Mouse (Mus musculus) forebrain, postnatal 0 days (tissue): ENCODE data around the gene Wdr74. TPM values are rescaled to one million over a fixed set of nuclear protein-coding genes. Genes with fewer than 3 reads are reported as not detected.

Experiments
- ATAC-seq: fragments of 200-750 bp; cut with Nextera tagmentation; 2 replicates; pipeline ENCODE4 v1.8.0; 2017; ENCODE audit warnings: mild to moderate bottlenecking, moderate library complexity
- DNase-seq: peaks from one replicate; pipeline ENCODE4 v3.0.0-alpha.2; 2015
- H3K27ac ChIP-seq: fragments of 300-500 bp; sonication (generic); 2 replicates; pipeline ENCODE4 v1.5.1; 2014; ENCODE audit warnings: low read depth, mild to moderate bottlenecking, antibody characterized with exemption, low read length, moderate library complexity, mixed read lengths
- H3K27me3 ChIP-seq: fragments of 300-500 bp; sonication (generic); 2 replicates; pipeline ENCODE4 v1.6.1; 2014; ENCODE audit warnings: mild to moderate bottlenecking, low read length, mixed read lengths; ENCODE audit not compliant: insufficient read depth
- H3K36me3 ChIP-seq: fragments of 300-500 bp; sonication (generic); 2 replicates; pipeline ENCODE4 v1.6.1; 2014; ENCODE audit warnings: mild to moderate bottlenecking, moderate library complexity; ENCODE audit not compliant: insufficient read depth
- H3K4me1 ChIP-seq: fragments of 300-500 bp; sonication (generic); 2 replicates; pipeline ENCODE4 v1.6.1; 2014; ENCODE audit warnings: antibody characterized with exemption; ENCODE audit not compliant: insufficient read depth
- H3K4me2 ChIP-seq: fragments of 300-500 bp; sonication (generic); 2 replicates; pipeline ENCODE4 v1.6.1; 2014; ENCODE audit warnings: low read depth, mild to moderate bottlenecking, moderate library complexity
- H3K4me3 ChIP-seq: fragments of 300-500 bp; sonication (generic); 2 replicates; pipeline ENCODE4 v1.5.1; 2014; ENCODE audit warnings: low read depth, low read length, mixed read lengths
- H3K9ac ChIP-seq: fragments of 300-500 bp; sonication (generic); 2 replicates; pipeline ENCODE4 v1.6.1; 2014; ENCODE audit warnings: mild to moderate bottlenecking
- H3K9me3 ChIP-seq: fragments of 300-500 bp; sonication (generic); 2 replicates; pipeline ENCODE4 v1.6.1; 2016; ENCODE audit warnings: low read length
- CTCF ChIP-seq: sonication (generic); IDR thresholded peaks from 2 replicates; pipeline ENCODE4 v1.5.1; 2016; ENCODE audit warnings: antibody characterized with exemption, control low read depth, low read depth
- WGBS: fragments of 180-500 bp; shearing (Covaris S2); extraction: QIAGEN DNeasy Blood & Tissue Kit; methylation state at CpG from one replicate; pipeline ENCODE4 v1.1.7; 2014; 5-methylcytosine and 5-hydroxymethylcytosine counted together
- polyA plus RNA-seq: library from polyadenylated mRNA; unstranded; fragments of >200 nt; fragmentation: Nextera tagmentation; extraction: Ambion mirVana; gene quantifications from 2 replicates; pipeline ENCODE4 v1.2.1, GENCODE M21; 2015
- total RNA-seq: library from RNA; depleted of rRNA; stranded (reverse); fragments of >200 nt; gene quantifications from 2 replicates; pipeline ENCODE4 v1.2.3, GENCODE M21; 2014

The Wdr74 gene
- total and polyA plus RNA-seq, 2 experiments from 2014 or later, result 74.1 to 98.7 TPM

GRCm38 (mm10) chr19:8711949-8712869, 23.4 kb upstream of the Wdr74 start:
- Histone ChIP-seq H3K4me3 (peak overlapping the region; percentile 84), H3K27ac (peak overlapping the region; percentile 97), H3K4me2 (peak overlapping the region; percentile 74), H3K4me1 (peaks cover 13% of the 10 kb centered on the region), H3K9me3 (no peaks in the 10 kb centered on the region), H3K27me3 (no peaks in the 10 kb centered on the region), H3K36me3 (peaks cover 44% of the 10 kb centered on the region), H3K9ac (peak overlapping the region; percentile 88)
- ATAC-seq (no peak), DNase-seq (no peak)
- 62% methylated on average over 10 of the region's 10 CpGs for WGBS
- TF ChIP-seq CTCF, result no peak

GRCm38 (mm10) chr19:8712870-8713305, 22.7 kb upstream of the Wdr74 start:
- peak; percentile 88 for ATAC-seq

GRCm38 (mm10) chr19:8713306-8713996, 22.2 kb upstream of the Wdr74 start:
- TF ChIP-seq CTCF, result peak; percentile 85
- peak overlapping the region; percentile 84 for H3K4me3 ChIP-seq
- ATAC-seq (peak; percentile 94), DNase-seq (peak; percentile 88)
- H3K27me3 ChIP-seq, result no peaks in the 10 kb centered on the region
- H3K36me3 ChIP-seq, result peaks cover 32% of the 10 kb centered on the region
- H3K27ac ChIP-seq, result peak overlapping the region; percentile 97
- peak overlapping the region; percentile 88 for H3K9ac ChIP-seq
- WGBS, result under 1% methylated on average over 51 of the region's 51 CpGs
- H3K9me3 ChIP-seq, result no peaks in the 10 kb centered on the region
- peak overlapping the region; percentile 74 for H3K4me2 ChIP-seq
- H3K4me1 ChIP-seq, result peaks cover 13% of the 10 kb centered on the region

More at GRCm38 (mm10) chr19:8712870-8713305, 22.7 kb upstream of the Wdr74 start:
- peaks cover 38% of the 10 kb centered on the region for H3K36me3 ChIP-seq
- peak overlapping the region; percentile 84 for H3K4me3 ChIP-seq
- H3K9ac ChIP-seq, result peak overlapping the region; percentile 88
- peak overlapping the region; percentile 74 for H3K4me2 ChIP-seq
- DNase-seq, result peak; percentile 82
- H3K9me3 ChIP-seq, result no peaks in the 10 kb centered on the region
- peaks cover 13% of the 10 kb centered on the region for H3K4me1 ChIP-seq
- TF ChIP-seq CTCF, result no peak
- H3K27ac ChIP-seq, result peak overlapping the region; percentile 97
- under 1% methylated on average over 13 of the region's 13 CpGs for WGBS
- no peaks in the 10 kb centered on the region for H3K27me3 ChIP-seq

- peak overlapping the region; percentile 88 for H3K9ac ChIP-seq
- ATAC-seq (no peak; the same call in 1 of the 2 replicates), DNase-seq (no peak)
- no peaks in the 10 kb centered on the region for H3K9me3 ChIP-seq
- TF ChIP-seq CTCF, result no peak
- peaks cover 13% of the 10 kb centered on the region for H3K4me1 ChIP-seq
- H3K27ac ChIP-seq, result peak overlapping the region; percentile 97
- peaks cover 25% of the 10 kb centered on the region for H3K36me3 ChIP-seq
- no peaks in the 10 kb centered on the region for H3K27me3 ChIP-seq
- H3K4me2 ChIP-seq, result peak overlapping the region; percentile 74
- 7% methylated on average over 13 of the region's 13 CpGs for WGBS
- peak overlapping the region; percentile 84 for H3K4me3 ChIP-seq
Observed at GRCm38 (mm10) chr19:8713997-8714652, 21.5 kb upstream of the Wdr74 start.

GRCm38 (mm10) chr19:8714653-8715481, 20.8 kb upstream of the Wdr74 start:
- Histone ChIP-seq H3K36me3 (peaks cover 18% of the 10 kb centered on the region; the same call in 1 of the 2 replicates), H3K27ac (no peak overlapping the region), H3K27me3 (no peaks in the 10 kb centered on the region), H3K4me1 (peaks cover 13% of the 10 kb centered on the region), H3K4me3 (no peak overlapping the region), H3K9ac (0 out of 2 replicates have a peak overlapping the region, but pooled peaks have one; percentile 88), H3K4me2 (0 out of 2 replicates have a peak overlapping the region, but pooled peaks have one; percentile 74), H3K9me3 (no peaks in the 10 kb centered on the region)
- DNase-seq (no peak), ATAC-seq (no peak)
- peak; percentile 44 for TF ChIP-seq CTCF
- WGBS, result 62% methylated on average over 10 of the region's 10 CpGs
